Mouse (Mus musculus) lung, embryonic 16.5 days (tissue): ENCODE data around the gene Crabp2. TPM values are rescaled to one million over a fixed set of nuclear protein-coding genes. Genes with fewer than 3 reads are reported as not detected.

ENCODE experiments used
- ATAC-seq: fragments of 200-750 bp; cut with Nextera tagmentation; 2 replicates; pipeline ENCODE4 v1.8.0; 2017; ENCODE audit warnings: low read depth, mild to moderate bottlenecking, moderate library complexity
- H3K27ac ChIP-seq: fragments of 300-500 bp; sonication (generic); 2 replicates; pipeline ENCODE4 v1.5.1; 2014; ENCODE audit warnings: mild to moderate bottlenecking, control low read depth, low read length
- H3K27me3 ChIP-seq: fragments of 300-500 bp; sonication (generic); 2 replicates; pipeline ENCODE4 v1.6.1; 2014; ENCODE audit warnings: low read depth, low read length, mixed read lengths; ENCODE audit not compliant: control insufficient read depth, insufficient read depth
- H3K36me3 ChIP-seq: fragments of 300-500 bp; sonication (generic); 2 replicates; pipeline ENCODE4 v1.6.1; 2014; ENCODE audit warnings: low read length; ENCODE audit not compliant: control insufficient read depth, insufficient read depth
- H3K4me1 ChIP-seq: fragments of 300-500 bp; sonication (generic); replicated peaks from 2 replicates; pipeline ENCODE4 v1.6.1; 2014; ENCODE audit warnings: low read length, mixed read lengths; ENCODE audit not compliant: control insufficient read depth, insufficient read depth
- H3K4me2 ChIP-seq: fragments of 300-500 bp; sonication (generic); 2 replicates; pipeline ENCODE4 v1.6.1; 2014; ENCODE audit warnings: low read depth, low read length, control low read depth
- H3K4me3 ChIP-seq: fragments of 300-500 bp; sonication (generic); 2 replicates; pipeline ENCODE4 v1.5.1; 2014; ENCODE audit warnings: mild to moderate bottlenecking, low read length, control low read depth
- H3K9ac ChIP-seq: fragments of 300-500 bp; sonication (generic); 2 replicates; pipeline ENCODE4 v1.6.1; 2014; ENCODE audit warnings: low read length, control low read depth
- H3K9me3 ChIP-seq: fragments of 300-500 bp; sonication (generic); 2 replicates; pipeline ENCODE4 v1.6.1; 2016; ENCODE audit warnings: low read length; ENCODE audit not compliant: control insufficient read depth
- WGBS: fragments of 180-500 bp; shearing (Covaris S2); extraction: QIAGEN DNeasy Blood & Tissue Kit; methylation state at CpG from one replicate; pipeline ENCODE4 v1.1.7; 2014; 5-methylcytosine and 5-hydroxymethylcytosine counted together
- polyA plus RNA-seq: library from polyadenylated mRNA; unstranded; fragments of >200 nt; fragmentation: Nextera tagmentation; extraction: Ambion mirVana; gene quantifications from 2 replicates; pipeline ENCODE4 v1.2.1, GENCODE M21; 2015

The Crabp2 gene
- polyA plus RNA-seq, 1 experiment from 2014 or later, result 4.7 TPM

DNA sequence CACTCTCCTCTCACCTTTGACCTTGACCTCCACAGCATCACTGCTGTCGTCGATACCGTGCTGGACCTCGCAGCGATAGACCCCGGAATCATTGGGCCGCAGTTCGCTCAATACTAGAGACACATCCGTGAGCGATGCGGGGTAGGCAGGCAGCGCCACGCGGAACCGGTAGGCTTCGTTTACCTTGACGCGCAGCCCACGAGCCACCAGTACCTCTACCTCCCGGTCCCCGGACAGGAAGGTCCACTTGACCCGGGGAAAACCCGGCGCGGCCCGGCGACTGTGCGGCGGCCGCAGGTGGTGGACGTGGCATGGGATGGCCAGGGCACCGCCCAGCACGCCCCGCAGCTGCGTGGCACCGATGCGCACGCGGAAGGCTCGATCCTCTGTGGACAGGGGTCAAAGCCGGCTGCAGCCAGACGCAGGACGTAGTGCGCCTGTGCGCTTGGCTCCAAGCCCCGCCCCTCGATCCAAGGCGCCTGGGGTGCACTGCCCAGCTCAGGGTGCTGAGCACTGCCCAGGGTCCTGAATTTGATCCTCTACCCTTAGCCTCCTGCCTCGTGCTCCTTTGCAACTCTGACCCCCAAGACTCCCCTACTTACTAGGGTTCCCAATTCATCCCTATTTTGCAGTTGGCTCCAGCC is 48.6 kb downstream of the Crabp2 start:
- 0 out of 2 replicates have a peak, but pooled peaks have one; percentile 37 for ATAC-seq

DNA sequence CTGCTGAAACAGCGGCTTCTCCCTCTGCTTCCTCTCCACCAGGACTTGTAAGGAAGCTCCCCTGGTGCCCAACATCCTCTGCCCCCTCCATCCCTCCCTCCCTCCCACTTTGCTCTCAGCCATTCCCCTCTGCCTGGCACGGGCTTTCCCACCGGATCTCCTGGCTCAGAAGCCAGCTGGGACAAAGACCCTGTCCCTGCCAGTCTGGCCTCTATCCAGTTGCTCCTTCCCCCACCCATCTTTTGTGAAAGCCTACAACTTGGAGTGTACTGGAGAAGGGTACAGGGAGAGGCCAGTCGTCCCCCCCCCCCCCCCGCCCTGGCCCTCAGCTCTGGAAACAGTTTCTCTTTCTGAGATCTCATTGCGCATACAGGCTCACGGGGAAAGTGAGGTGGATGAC is 50.3 kb downstream of the Crabp2 start:
- Histone ChIP-seq H3K4me3 (no peak overlapping the region), H3K9ac (no peak overlapping the region), H3K4me2 (no peak overlapping the region), H3K27ac (no peak overlapping the region), H3K9me3 (no peaks in the 10 kb centered on the region), H3K36me3 (no peaks in the 10 kb centered on the region), H3K4me1 (peaks cover 23% of the 10 kb centered on the region), H3K27me3 (peaks cover 96% of the 10 kb centered on the region)
- WGBS, result 4% methylated on average over 7 of the region's 7 CpGs
- no peak for ATAC-seq

More for the DNA sequence above, 48.6 kb downstream of the Crabp2 start:
- no peak overlapping the region for H3K27ac ChIP-seq
- H3K27me3 ChIP-seq, result peaks cover 89% of the 10 kb centered on the region
- H3K4me3 ChIP-seq, result peak overlapping the region; percentile 43
- H3K4me2 ChIP-seq, result peak overlapping the region; percentile 53
- no peaks in the 10 kb centered on the region for H3K9me3 ChIP-seq
- H3K4me1 ChIP-seq, result peaks cover 16% of the 10 kb centered on the region
- WGBS, result 1% methylated on average over 49 of the region's 49 CpGs
- H3K36me3 ChIP-seq, result no peaks in the 10 kb centered on the region
- no peak overlapping the region for H3K9ac ChIP-seq

DNA sequence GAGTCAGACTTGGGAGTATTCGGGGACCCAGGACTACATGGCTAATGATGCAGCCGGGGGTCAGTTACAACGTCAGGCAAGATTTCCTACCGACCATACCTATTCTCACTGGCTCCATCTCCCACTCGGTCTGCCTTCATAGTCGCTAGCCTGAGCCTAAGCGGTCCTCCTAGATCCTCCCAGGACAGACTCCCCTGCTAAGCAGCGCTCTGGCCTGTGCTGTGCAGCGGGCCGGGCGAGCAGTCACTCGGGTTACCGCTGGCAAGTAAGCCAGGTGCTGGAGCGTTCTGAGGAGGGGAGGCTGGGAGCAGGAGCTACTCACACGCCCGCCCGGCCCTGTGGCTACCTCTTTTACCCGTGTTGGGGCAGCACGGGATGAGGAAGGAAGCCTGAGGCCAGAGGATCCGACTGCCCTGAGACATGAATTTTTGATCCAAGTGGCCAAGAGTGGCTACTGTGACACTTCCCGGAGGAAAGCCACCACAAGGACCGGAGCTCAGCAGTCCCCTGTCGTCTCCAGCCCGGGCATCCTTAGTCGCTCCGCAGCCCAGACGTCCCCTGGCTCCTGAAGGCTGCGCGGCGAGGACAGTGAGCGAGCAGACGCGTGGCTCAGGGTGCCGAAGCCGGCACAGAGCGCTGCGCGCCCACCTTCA is 50.9 kb downstream of the Crabp2 start:
- 1% methylated on average over 38 of the region's 38 CpGs for WGBS

DNA sequence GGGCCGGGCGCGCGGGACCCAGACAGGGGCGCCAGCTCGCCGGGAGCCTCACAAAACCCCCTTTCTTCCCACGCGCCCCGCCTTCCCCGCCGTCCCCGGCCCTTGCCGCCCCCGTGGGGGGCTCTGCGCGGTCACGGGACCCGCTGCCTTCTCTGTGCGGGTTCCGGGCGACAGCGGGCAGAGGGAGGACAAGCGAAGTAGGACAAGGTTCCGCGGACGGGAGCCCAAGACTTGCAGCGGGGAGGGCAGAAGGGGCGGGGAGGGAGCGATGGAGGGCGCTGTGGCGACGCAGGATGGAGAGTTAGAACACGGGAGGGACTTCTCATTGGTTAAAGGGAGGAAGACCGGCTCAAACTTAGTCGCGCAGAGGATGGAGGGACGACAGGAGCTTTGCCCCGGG is 51.7 kb downstream of the Crabp2 start, which contains the start of gene Bcan:
Gene Bcan, minus strand, starts transcription at position 50 of the 400 bp plus-strand sequence.
- Histone ChIP-seq H3K27ac (no peak within 1 kb of the TSS), H3K36me3 (no peaks in the 10 kb centered on the region), H3K9me3 (no peaks in the 10 kb centered on the region), H3K9ac (0 out of 2 replicates have a peak within 1 kb of the TSS, but pooled peaks have one; percentile 19), H3K4me1 (peaks cover 23% of the 10 kb centered on the region), H3K27me3 (peaks cover 84% of the 10 kb centered on the region), H3K4me2 (peak within 1 kb of the TSS; percentile 56), H3K4me3 (peak within 1 kb of the TSS; percentile 41)
- ATAC-seq, result no peak
- under 1% methylated on average over 36 of the region's 39 CpGs for WGBS

More for the DNA sequence above, 50.9 kb downstream of the Crabp2 start:
- Histone ChIP-seq H3K4me2 (peak overlapping the region; percentile 56), H3K4me1 (peaks cover 23% of the 10 kb centered on the region), H3K27me3 (peaks cover 92% of the 10 kb centered on the region), H3K27ac (no peak overlapping the region), H3K36me3 (no peaks in the 10 kb centered on the region), H3K9ac (no peak overlapping the region), H3K9me3 (no peaks in the 10 kb centered on the region), H3K4me3 (peak overlapping the region; percentile 41)
- ATAC-seq, result no peak

DNA sequence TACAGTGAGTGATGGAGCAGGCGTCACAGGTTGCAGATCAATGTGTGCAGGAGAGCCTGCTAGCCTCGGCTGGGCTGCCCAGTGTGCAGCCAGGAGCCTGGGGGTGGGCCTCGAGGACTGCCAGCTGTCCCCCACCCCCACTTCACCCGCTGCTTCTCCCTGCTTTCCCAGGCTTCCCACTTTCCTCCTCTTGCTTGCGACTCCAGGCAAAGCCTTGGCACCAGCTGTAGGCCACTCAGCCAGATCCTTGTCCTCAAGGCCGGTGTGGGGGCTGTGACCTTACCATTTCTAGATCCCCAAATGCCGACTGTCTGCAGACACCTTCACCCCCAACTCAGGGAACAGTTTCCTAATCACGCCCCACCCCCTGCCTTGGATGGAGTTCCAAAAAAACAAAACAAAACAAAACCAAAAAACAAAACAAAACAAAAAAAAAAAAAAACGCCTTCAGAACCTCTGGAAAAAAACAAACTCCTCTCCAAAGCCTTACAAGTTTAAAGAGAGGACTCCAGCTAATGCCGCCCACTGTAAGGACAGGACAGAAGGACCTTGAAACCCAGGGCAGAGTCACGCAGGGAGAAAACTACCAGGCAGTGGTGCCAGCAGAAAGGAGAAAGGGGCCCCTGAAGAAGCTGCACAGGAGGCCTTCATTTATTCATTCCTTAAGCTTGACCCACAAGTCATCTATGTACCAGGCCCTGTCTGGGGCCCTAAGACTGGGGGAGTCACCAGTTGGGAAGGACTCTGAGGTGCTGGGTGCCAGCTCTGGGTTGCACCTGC is 52.5 kb downstream of the Crabp2 start:
- no peak for ATAC-seq
- H3K4me2 ChIP-seq, result no peak overlapping the region
- no peak overlapping the region for H3K27ac ChIP-seq
- WGBS, result 10% methylated on average over 11 of the region's 11 CpGs
- peaks cover 76% of the 10 kb centered on the region for H3K27me3 ChIP-seq
- no peaks in the 10 kb centered on the region for H3K9me3 ChIP-seq
- peaks cover 23% of the 10 kb centered on the region for H3K4me1 ChIP-seq
- H3K4me3 ChIP-seq, result no peak overlapping the region; the same call in 1 of the 2 replicates
- H3K36me3 ChIP-seq, result no peaks in the 10 kb centered on the region
- no peak overlapping the region for H3K9ac ChIP-seq

DNA sequence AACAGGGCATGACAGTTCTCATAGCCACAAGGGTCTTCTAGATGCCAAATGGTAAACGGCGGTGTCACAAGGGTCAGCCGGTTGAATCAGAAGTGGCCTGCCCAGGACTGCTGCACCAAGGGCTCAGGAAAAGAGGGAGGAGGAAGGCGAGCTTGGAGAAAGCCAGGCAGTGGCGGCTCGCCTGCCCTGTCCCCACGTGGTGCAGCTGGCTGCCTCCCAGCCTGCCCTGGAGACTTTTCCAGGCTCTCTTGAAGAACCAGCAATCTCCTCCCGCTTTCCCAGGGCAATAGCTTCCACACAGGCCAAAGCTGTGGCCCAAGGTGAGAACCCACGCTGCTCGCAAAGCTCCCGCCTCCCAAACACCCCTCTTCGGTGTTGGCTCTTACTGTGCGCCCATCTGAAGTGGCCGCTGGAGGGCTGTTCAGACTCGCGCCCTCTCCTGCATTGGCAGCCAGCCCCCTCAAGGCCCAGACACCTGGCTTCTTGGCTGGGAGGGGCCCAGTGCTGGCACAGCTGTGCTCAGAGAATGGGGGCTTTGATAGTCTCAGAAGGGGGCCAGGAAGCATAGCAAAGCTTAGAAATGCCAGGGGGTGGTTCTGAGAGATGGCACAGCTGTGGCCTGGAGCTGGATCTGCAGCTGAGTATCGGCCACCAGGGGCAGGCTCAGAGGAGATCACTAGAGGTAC is 54.0 kb downstream of the Crabp2 start:
- peak; percentile 87 for ATAC-seq
- peaks cover 62% of the 10 kb centered on the region for H3K27me3 ChIP-seq
- H3K9ac ChIP-seq, result no peak overlapping the region
- peak overlapping the region; percentile 12; the same call in 1 of the 2 replicates for H3K4me2 ChIP-seq
- H3K4me1 ChIP-seq, result peaks cover 18% of the 10 kb centered on the region
- no peak overlapping the region for H3K4me3 ChIP-seq
- no peak overlapping the region for H3K27ac ChIP-seq
- H3K36me3 ChIP-seq, result no peaks in the 10 kb centered on the region
- WGBS, result 2% methylated on average over 17 of the region's 17 CpGs
- H3K9me3 ChIP-seq, result no peaks in the 10 kb centered on the region

Other genes starting within 250 kb of the Crabp2 start
- gene Lrrc71, start 200.0 kb upstream of the Crabp2 start, polyA plus RNA-seq, result 3.9 and 5.9 TPM in 2 replicates
- gene Ntrk1, start 153.5 kb upstream of the Crabp2 start, polyA plus RNA-seq, result 1.5 and 1.6 TPM in 2 replicates
- gene Insrr, start 151.7 kb upstream of the Crabp2 start, polyA plus RNA-seq, result 0.04 and 0.23 TPM in 2 replicates
- 32.4 and 34.5 TPM in 2 replicates for gene Pear1, start 124.4 kb upstream of the Crabp2 start, polyA plus RNA-seq
- 0.36 and 2.0 TPM in 2 replicates for gene Sh2d2a, start 101.9 kb upstream of the Crabp2 start, polyA plus RNA-seq
- gene Prcc, start 63.1 kb upstream of the Crabp2 start, polyA plus RNA-seq, result 8.3 and 11.7 TPM in 2 replicates
- 81.3 and 86.3 TPM in 2 replicates for gene Hdgf, start 42.3 kb upstream of the Crabp2 start, polyA plus RNA-seq
- gene Mrpl24, start 29.2 kb upstream of the Crabp2 start, polyA plus RNA-seq, result 77.5 and 79.3 TPM in 2 replicates
- gene Isg20l2, start 18.4 kb upstream of the Crabp2 start, polyA plus RNA-seq, result 50.3 and 54.8 TPM in 2 replicates
- gene Rrnad1, start 17.9 kb upstream of the Crabp2 start, polyA plus RNA-seq, result 20.2 and 20.6 TPM in 2 replicates
- gene Nes, start 22.4 kb downstream of the Crabp2 start, polyA plus RNA-seq, result 15.5 and 15.6 TPM in 2 replicates
- 0.44 and 0.54 TPM in 2 replicates for gene Bcan, start 51.6 kb downstream of the Crabp2 start, polyA plus RNA-seq
- gene Hapln2, start 78.9 kb downstream of the Crabp2 start, polyA plus RNA-seq, result 0.10 and 0.28 TPM in 2 replicates
- 22.4 and 25.6 TPM in 2 replicates for gene Gpatch4, start 94.4 kb downstream of the Crabp2 start, polyA plus RNA-seq
- gene Naxe, start 109.8 kb downstream of the Crabp2 start, polyA plus RNA-seq, result 203 and 211 TPM in 2 replicates
- not detected in 2 replicates for gene Ttc24, start 129.6 kb downstream of the Crabp2 start, polyA plus RNA-seq
- 23.4 and 26.9 TPM in 2 replicates for gene Iqgap3, start 133.3 kb downstream of the Crabp2 start, polyA plus RNA-seq
- 19.9 and 22.9 TPM in 2 replicates for gene Mef2d, start 193.7 kb downstream of the Crabp2 start, polyA plus RNA-seq